Mouse (Mus musculus): Measurements from ENCODE around the gene Kcnq2. TPM values are rescaled to one million over a fixed set of nuclear protein-coding genes. Genes with fewer than 3 reads are reported as not detected.

Kcnq2 gene
- not detected for polyA plus RNA-seq (2017; shearing (Covaris generic))

DNA sequence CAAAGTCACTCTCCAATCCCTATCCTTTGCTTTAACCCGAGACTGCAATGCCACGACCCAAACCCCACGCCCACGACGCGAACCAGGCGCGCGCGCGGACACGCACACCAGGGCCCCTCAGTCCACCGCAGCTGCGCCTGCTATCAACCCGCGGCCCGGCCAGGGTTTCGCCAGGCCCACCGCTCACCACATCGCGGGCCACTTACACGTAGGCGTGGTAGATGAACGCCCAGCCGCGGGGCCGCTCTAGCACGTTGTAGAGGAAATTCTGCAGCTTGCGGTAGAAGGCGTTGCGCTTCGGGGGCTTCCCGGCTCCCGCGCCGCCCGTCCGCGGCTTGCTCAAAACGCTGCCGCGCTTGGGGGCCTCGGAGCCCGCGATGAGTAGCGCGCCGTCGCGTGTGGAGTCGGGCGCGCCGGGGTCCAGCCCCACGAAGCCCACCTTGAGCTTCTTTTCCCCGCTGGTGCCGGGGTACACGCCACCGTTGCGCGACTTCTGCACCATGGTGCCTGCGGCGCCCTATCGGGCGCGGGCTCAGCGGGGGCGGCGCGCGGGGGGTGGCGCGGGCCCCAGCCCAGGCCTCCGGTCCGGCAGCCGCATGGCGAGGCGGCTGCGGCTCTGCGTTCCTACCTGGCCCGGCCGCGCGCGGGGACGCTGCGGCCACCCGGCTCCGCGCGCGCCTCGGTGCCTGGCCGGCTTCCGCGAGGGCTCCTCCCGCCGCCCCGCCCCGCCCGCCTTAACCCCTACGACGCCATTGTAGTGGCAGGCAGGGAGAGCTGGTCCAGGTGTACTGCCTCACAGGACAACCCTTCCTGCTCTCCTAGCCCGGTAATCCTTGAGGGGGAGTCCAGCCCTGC, at the start of gene Kcnq2:
Gene Kcnq2, minus strand, starts transcription at position 710 of the 855 bp plus-strand sequence.
- no peak for ATAC-seq

GRCm38 (mm10) chr2:181180898-181181297, 45.8 kb upstream of the Kcnq2 start:
- ATAC-seq = no peak

- no peak for ATAC-seq
Measured at GRCm38 (mm10) chr2:181178471-181178870, 43.4 kb upstream of the Kcnq2 start.

- ATAC-seq = no peak
Measured at GRCm38 (mm10) chr2:181178015-181178414, 42.9 kb upstream of the Kcnq2 start.

- ATAC-seq = no peak
Measured at GRCm38 (mm10) chr2:181174646-181175045, 39.5 kb upstream of the Kcnq2 start.

DNA sequence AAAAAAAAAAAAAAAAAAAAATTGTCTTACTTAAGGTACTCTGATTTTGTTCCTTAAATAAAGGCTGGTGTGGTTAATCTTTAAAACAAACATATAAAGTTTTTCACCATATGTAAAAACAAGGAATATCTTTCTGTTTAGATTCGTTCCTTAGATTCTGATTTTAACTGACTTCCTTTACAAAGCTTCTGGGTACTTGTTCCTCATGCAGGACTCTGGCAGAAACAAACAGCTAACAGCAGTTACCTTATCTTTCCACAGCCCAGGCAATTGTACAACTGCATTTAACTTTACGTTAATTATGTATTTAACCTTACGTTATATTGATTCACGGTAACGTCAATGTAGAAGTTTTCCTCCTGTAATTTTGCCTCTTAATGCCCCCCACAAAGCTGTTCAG, 31.4 kb upstream of the Kcnq2 start:
- ATAC-seq = no peak

DNA sequence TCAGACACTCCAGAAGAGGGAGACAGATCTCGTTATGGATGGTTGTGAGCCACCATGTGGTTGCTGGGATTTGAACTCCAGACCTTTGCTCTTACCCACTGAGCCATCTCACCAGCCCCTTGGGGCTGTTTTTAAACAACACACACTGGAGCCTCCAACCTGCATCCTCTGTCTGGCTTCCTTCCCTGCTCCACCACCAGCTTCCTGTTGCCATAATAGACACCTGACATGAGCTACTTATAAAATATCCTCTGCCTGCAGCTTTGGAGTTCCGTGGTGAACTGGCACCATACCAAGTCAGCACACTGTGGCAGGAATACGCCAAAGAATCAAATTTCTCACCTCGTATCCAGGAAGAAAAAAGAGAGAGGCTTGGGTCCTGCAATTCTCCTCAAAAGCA, 25.7 kb upstream of the Kcnq2 start:
- no peak for ATAC-seq

GRCm38 (mm10) chr2:181159771-181160170, 24.7 kb upstream of the Kcnq2 start:
- ATAC-seq = no peak

GRCm38 (mm10) chr2:181159091-181159514, 24.0 kb upstream of the Kcnq2 start:
- ATAC-seq = no peak

DNA sequence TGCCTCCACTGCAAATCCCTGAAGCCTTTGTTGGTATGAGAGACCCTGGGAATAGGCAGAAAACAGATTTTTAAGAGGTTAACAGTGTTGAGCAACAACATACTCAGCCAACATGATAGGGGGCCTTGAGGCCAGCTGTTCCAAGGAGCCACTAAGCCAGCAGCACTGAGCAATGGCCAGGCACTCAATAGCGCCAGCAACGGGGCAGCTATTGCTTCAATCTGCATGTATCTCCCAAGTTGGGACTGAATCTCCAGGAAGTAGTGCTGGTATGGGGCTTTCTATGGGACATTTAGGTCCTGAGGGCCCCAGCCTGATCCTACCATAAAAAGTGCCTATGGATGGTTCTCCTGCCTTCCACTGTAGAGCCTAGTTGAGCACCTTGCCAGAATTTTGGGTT, 23.4 kb upstream of the Kcnq2 start:
- ATAC-seq = no peak

GRCm38 (mm10) chr2:181157716-181158302, 22.7 kb upstream of the Kcnq2 start:
- no peak for ATAC-seq

DNA sequence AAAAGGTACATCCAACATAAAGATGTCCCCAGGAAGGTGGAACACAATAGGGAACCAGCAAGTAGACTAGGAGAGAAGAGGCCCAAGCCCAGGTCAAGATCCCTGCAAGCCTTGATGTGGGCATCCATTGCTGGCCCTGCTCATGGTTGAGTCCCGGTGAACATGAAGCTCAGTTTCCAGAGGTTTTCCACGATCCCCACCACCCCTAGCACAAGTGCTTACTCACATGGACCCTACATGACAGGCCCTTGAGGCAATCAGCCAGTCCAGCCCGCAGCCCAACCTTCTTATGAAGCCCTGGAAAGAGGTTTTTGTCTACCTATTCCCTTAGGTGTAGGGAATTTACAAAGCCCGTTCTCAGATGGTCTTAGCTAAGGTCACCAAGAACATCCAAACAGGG, 22.1 kb upstream of the Kcnq2 start:
- ATAC-seq = no peak

DNA sequence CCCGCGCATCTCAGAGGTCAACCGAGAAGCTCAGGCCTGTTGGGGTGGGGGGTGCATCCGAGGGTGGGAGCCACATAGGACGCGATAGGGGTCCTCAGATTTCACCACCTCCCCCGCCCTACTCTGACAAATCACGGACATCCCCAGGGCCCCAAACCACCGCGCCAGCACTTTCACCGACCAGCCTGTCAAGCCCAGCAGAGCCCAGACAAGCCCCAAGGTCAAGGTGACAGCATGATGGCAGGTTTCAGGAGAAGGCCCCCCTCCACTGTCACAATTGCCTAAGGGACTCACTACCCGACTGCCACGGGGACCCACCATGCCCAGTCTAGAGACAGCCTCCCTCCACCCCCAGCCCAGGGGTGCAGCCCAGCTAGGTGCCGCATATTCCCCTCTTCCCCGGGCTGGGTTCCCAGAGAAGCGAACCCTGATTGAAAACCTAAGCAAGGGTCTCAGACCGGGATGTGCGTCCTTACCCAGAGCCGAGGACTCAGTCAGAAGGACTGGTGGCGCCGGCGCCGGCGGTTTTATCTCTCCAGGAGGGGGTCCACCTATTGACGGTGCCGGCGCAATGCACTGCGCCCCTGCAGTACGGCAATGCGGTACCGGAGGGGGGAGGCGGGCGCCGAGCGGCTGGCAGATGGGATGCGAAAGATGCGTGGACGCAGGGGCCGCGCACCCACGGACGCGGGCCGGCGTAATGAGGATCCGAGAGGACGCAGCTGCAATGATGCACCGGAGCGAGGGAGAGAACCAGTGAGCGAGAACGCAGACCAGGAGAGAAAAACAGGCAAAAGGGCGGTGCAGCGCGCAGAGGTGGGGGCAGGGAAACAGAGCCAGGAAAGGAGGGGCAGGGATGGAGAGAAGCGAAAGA, 21.4 kb upstream of the Kcnq2 start, which contains the start of gene Eef1a2:
Gene Eef1a2, minus strand, starts transcription at position 767 of the 874 bp plus-strand sequence.
- no peak for ATAC-seq

DNA sequence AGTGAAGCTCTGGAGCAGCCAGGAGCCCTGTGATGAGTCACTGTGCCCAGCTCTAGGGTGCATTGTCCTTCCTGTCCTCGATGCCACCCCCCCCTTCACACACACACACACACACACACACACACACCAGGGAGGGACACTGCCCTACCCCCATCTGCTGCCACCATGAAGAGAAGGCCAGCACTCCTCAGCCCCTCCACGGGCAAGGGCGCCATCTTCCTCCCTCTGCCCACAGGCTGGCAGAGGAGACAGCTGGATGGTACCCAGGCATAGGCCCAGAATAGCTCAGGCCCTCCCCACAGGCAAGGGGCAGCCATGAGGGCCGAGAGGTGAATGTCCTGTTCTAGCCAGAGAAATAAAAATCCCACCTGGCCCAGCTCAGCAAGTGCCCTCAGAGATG, 20.7 kb upstream of the Kcnq2 start:
- no peak for ATAC-seq

- ATAC-seq = no peak
Measured at GRCm38 (mm10) chr2:181154831-181155415, 19.8 kb upstream of the Kcnq2 start.

GRCm38 (mm10) chr2:181154361-181154760, 19.3 kb upstream of the Kcnq2 start:
- no peak for ATAC-seq

DNA sequence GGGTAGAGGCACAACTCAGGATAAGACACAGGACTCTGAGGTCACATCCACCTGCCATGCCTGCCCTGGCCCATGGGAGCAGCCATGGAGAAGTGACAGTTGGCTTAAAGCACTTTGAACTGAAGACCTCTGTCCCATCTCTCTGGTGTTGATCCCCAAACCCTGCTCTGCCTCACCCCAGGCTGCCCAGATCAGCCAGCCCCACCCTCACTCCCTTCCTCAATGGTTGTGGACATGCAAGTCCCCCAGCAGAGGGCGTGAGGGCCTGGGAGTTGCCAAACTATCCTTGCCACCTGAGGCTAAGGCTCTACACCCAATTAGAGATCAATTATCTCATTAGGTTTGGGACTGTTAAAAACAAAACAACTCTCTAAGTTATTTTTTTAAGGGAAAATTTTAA, 18.7 kb upstream of the Kcnq2 start:
- ATAC-seq = no peak

DNA sequence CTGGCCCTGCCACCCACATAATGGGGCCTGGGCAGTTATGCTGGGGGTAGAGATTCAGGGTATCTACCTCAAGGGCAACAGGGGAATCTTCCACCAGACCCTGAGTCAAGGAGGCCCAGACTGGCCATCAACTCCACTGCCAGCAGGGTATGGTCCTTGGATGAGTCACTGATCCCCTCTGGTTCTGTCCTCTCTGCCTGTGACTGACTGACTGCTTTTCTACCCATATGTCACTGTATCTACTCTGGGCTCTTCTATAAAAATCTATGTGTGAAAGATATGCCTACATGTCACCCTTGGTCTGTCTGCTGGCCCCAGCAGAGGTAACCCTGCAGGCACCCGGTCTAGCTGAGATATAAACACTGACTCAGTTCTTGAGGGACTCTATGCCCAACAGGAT, 18.0 kb upstream of the Kcnq2 start:
- ATAC-seq = no peak

- no peak for ATAC-seq
Measured at GRCm38 (mm10) chr2:181152701-181153100, 17.6 kb upstream of the Kcnq2 start.

GRCm38 (mm10) chr2:181150281-181150680, 15.2 kb upstream of the Kcnq2 start:
- ATAC-seq = no peak

GRCm38 (mm10) chr2:181148318-181148955, 13.3 kb upstream of the Kcnq2 start:
- ATAC-seq = no peak

All from CD4-positive, CD25-positive, alpha-beta regulatory T cell, adult 4 months (primary cell).